Mouse (Mus musculus): ENCODE data around the gene Xab2. TPM values are rescaled to one million over a fixed set of nuclear protein-coding genes. Genes with fewer than 3 reads are reported as not detected.

Xab2 gene
- 10 to 100 TPM; 18.8 to 21.5 TPM for total RNA-seq (2021)

DNA sequence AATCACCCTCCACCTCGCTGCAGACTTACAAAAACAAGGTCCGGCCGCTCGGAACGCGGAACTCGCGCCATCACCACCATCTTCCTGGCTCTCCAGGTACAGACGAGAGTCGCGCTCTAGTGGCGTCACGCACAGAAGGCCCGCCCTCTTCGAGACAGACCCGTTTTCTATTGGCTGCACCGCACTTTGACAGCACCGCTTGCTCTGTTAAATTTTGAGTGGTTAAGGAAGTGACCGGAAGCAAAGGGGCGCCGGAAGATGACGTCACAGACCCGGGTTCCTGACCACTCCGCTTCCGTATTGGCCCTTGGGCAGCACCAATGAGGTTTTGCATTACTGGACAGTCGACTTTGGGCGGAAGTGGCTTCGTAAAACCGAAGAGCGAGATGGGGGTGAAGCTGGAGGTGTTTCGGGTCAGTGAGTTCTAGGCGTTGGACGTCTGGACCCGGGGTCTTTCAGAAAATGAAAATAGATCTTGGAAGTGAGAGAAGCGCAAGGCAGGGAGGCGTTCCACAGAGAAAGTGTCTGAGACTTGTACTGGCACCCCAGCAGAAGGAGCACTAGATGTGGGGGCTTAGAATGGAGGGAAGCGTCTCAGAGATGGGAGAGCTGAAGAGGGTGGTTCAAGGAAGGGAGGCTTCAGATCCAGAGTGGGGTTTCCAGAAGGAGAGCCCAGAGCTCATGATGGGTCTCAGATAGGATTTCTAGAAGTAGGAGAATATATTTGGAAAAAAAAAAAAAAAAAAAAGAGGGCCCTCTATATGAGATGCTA lies at the start of gene Xab2, which contains the start of gene Pet100:
TSS of gene Xab2 (minus strand) at position 118 of the 772 bp plus-strand sequence.
TSS of gene Pet100 (plus strand) at position 350 of the 772 bp plus-strand sequence.
- DNase-seq = peak; percentile 99
- intact Hi-C loops (cut with DNase I) = loop anchor here (1.0 to 10.0 kb wide), 3 partner anchors 55 to 633 kb away; partner anchors contain the start of genes Ctxn1, Snapc2 and Trappc5

DNA sequence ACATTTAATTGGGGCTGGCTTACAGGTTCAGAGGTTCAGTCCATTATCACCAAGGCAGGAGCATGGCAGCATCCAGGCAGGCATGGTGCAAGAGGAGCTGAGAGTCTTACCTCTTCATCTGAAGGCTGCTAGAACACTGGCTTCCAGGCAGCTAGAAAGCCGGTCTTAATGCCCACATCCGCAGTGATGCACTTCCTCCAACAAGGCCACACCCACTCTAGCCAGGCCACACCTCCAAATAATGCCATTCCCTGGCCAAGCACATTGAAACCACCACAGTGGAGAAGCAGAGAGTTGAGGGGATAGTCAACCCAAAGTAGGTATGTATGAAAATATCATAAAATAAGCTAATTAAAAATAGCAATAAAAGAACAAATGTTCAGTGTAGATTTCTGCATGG lies 49.3 kb upstream of the Xab2 start:
- no peak for DNase-seq
- intact Hi-C loops (cut with DNase I) = loop anchor here (5.0 to 10.0 kb wide), 2 partner anchors 208 to 316 kb away; partner anchors contain the start of gene A430078G23Rik

DNA sequence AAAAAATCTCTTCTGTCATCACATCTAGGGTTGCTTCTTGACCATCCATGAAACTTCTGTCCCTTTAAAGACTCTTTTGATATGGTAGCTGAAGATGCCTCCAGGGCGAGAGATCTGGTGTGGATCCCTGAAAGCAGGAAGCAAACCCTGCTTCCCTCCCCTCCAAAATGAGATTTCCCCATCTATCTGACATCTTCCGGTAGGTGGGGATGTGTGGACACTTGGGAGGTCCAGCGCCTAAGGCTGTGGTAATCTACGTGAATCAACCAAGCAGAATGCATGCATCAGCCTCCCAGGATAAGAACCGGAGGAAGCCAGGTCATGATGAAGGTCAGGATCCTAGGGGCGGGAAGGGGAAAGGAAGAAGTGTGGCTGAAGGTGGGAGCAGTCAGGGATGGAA lies 44.4 kb upstream of the Xab2 start, which contains the start of gene Mcemp1:
TSS of gene Mcemp1 (plus strand) at position 248 of the 400 bp plus-strand sequence.
- intact Hi-C loops (cut with DNase I) = no loop called here
- no peak for DNase-seq

DNA sequence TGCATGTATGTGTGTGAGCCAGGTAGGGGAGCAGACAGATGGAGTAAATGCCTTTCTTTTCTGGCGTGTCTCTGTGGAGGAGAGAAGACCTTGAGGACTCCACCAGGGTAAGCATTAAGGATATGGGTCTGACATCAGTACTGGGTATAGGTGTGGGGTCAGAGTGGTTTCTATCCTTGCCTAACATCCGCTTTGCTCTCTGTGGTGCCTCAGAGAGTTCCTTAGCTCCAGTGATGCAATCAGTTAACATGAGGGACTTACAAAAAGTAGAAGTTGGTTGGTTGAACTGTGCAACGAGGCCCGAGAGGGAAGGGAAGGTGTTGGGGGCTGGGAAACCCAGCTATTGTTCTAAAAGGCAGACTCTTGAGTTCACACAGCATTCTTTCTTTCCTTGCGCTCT lies 43.3 kb upstream of the Xab2 start:
- intact Hi-C loops (cut with DNase I) = no loop called here
- DNase-seq = no peak

DNA sequence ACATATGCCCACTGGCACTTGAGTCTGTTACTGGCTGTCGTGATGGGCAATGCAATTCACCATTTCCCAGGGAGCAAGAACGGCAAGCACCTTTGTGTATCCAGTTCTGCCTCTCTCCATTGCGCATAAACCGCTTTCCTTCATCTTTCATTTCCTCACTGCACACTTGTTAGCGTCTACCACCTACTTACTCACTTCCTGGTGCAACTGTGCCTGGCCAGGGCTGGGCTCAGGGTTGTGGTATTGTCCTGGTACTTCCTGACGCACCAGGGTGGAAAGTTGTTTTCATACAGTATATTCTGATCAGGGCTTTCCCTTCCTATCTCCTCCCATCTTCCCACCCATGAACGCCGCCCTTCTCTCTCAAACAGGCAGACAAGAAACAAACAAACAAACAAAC lies 39.8 kb upstream of the Xab2 start:
- no peak for DNase-seq
- intact Hi-C loops (cut with DNase I) = no loop called here

DNA sequence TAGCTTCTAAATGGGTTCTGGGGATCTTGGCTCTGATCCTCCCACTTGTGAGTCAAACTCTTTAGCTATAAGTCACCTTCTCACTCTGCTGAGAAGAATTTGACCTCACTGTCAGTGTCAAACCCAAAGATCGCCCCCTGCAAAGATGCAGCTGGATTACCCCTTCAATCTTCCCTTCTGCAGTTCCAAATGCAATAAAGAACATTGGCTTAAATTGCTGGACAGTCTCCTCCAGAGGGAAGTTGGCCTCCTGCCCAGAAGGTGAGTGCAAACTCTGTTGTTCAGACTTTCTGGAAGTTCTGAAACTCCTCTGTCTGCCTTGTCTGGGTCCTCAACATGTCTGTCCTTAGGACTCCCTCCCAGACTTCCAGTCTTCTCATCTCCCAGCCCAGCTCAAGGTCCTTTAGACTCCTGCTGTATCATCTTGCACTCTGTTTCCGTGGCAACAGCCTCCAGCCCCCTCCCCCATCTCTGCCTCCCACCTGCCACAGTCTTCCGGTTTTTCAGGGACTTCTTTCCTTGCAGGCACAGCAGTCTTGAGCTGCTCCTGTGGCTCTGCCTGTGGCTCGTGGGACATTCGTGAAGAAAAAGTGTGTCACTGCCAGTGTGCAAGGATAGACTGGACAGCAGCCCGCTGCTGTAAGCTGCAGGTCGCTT lies 35.7 kb upstream of the Xab2 start:
- intact Hi-C loops (cut with DNase I) = no loop called here
- DNase-seq = no peak

DNA sequence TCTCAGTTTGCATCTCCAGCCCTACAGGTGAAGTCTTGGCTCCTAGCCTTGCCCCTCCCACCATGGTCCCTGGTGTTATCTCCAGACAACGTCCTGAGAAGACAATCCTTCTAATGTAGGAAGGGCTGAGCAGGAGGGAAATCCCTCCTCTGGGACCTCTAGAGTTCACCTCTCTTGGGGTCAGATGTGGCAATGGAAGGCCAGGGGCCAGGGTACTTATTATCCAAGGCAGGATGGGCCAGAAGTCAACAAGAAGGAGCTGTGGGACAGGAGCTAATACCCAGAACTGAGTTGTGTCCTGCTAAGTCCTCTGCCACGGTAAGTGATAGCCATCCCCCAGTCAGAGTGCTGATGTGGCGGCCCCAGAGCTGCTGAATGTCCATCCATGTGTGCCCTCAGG lies 34.4 kb upstream of the Xab2 start, which contains the start of gene Retn:
TSS of gene Retn (plus strand) at position 245 of the 400 bp plus-strand sequence.
- no peak for DNase-seq
- intact Hi-C loops (cut with DNase I) = no loop called here

DNA sequence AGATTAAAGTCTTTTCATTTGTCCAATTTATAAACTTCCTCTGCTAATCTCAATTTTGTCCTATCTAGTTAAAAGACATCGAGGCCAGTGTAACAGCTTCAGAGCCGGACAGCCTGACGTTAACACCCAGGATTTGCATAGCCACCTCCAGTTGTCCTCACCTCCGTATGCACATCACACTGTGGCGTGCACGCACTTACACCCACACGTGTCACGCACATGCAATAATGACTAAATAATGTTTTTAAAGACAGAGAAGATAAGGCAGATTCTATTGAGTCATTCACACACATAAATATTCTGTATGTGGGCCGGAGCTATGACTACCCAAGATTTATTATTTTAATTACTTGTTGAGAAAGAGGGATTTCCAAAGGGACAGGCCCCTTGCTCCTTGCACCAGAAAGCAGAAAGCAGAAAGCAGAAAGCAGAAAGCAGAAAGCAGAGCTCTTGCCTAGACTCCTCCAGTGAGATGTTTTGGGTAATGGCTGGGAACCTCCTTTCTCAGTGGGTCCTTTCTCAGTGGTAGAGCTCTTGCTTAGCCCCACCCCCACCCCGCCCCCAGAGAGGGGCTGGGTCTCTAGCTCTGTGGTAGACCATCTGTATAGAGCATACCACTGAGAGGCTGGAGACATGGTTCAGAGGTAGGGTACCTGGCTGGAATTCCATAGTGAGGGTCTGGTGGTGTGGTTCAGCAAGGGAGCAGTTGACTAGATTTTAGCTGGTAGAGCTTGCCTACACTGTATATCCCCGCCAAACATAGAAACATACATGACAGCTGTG lies 33.8 kb upstream of the Xab2 start:
- intact Hi-C loops (cut with DNase I) = no loop called here
- no peak for DNase-seq

DNA sequence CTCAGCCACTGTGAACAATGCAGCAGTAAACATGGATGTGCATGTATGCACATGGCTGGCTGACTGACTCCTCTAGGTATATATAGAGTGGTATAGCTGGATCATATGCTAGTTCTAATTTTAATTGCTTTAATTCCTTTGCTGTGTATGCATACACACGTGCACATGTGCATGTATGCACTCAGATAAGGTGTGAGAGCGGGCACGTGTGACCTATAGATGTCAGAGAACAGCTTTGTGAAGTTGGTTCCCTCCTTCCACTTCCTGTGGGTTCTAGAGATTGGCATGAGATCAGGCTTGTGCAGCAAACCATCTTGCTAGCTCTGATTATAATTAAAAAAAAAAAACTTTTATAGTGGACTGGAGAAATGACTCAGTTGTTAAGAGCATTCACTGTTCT lies 31.7 kb upstream of the Xab2 start:
- no peak for DNase-seq
- intact Hi-C loops (cut with DNase I) = no loop called here

DNA sequence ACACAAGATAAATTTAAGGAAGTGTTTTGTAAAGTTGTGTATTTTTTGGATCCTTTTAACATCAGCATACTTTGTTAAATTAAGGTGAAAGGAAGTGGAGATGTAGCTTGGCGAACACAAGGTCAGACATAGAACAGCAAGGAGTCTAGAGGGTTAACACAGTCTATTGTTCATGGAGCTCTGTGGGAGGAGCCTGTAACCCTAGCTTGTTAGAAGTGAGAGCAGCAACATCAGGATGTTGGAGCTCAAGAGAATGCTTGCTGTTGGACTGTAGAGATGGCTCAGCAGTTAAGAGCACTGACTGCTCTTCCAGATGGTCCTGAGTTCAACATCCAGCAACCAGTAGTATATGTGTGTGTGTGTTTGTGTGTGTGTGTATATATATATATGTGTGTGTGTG lies 27.9 kb upstream of the Xab2 start:
- intact Hi-C loops (cut with DNase I) = no loop called here
- DNase-seq = no peak

DNA sequence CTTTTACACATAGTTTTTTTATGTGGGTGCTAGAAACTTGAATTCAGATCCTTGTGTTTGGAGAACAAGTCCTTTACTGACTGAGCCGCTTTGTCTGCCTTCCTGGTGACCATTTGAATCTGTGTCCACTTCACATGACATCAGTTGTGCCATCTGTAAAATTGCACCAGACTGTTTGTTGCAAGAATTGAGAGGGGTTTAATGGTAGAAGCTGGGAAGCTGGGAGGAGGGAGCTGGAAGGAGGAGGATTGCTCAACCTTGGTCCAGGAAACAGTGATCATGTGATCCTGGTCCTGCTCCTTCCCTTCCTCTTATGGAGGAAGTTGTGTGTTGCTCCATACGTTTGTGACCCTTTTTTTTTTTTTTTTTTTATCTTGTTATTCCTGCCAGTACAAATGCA lies 27.2 kb upstream of the Xab2 start:
- intact Hi-C loops (cut with DNase I) = no loop called here
- DNase-seq = no peak

DNA sequence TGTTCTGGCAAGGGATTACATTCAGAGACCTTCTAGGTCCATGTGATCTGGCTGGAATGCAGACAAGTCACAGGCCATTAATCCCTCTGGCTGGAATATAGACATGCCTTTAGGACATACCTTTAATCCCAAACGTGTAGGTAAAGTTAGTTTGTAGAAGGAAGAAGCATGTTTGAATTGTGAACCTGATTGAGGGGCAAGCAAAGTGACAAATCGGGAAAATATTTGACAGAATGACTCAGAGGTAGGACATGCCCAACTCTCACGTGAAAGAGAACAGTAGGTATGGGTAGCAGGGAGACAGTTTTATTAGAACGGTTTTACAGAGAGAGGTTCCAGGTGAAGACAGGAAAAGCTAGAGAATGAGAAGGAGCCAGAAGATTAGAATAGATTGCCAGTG lies 26.4 kb upstream of the Xab2 start:
- no peak for DNase-seq
- intact Hi-C loops (cut with DNase I) = no loop called here

DNA sequence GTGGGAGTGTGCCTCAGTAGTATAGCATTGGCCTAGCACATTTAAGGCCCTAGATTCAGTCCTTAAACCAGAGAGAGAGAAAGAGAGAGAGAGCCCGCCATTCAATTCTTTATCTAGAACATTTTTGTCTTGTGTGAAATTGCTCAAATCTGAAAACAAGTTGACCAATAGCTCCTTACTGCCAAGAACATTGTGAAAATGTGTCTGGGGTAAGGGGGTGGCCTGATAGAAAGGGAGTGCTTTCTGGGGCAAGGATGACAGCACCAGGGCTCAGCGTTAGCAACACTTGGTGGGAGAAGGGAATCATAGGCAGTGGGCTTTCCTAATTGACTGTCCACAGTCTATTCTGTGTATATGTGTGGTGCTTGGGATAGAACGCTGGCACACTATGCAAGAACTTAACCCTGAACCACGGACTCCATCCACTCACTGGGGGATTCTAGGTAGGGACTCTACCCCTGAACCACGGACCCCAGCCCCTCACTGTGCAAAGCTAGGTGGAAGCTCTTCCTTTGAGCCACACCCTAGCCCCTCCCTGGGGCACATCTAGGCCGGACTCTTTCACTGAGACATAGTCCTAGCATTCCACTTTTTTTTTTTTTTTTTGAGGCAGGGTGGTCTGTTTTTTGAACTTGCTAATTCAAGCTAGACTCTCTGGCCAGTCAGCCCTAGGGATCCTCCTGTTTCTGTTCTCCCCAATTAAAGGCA lies 25.9 kb upstream of the Xab2 start:
- DNase-seq = no peak
- intact Hi-C loops (cut with DNase I) = no loop called here

DNA sequence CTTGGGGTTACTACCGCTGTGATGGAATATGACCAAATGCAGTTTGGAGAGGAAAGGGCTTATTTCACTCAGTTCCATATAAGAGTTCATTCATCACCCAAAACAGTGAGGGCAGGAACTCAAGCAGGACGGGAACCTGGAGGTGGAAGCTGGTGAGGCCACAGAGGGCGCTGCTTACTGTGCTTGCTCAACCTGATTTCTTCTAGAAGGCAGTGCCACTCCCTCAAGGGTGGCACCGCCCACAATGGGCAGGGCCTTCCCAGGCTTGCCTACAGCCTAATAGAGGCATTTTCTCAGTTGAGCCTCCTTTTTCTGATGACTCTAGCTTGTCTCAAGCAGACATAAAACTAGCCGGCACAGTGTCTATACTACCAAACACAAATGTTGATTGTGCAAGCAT lies 24.7 kb upstream of the Xab2 start:
- intact Hi-C loops (cut with DNase I) = no loop called here
- DNase-seq = peak; percentile 20 to 32

DNA sequence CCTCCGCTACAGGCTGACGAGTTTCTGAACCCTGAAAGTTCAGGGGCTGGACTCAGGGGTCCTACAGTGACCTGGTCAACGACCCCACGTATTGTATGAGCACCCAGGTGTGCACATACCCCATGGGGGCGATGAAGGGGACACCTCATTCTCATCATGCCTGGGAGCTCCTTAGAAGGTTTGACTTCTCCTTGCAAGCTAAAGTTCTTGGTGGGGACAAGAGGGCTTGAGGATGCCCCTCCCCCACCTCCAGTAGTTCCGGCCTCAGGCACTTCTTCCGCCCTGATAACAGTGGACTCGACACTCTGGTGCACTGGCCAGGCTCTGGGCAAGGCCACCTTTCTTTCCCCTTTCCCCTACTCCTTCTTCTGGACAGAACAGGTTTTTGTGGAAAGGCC lies 10.4 kb upstream of the Xab2 start:
- DNase-seq = no peak
- intact Hi-C loops (cut with DNase I) = no loop called here

DNA sequence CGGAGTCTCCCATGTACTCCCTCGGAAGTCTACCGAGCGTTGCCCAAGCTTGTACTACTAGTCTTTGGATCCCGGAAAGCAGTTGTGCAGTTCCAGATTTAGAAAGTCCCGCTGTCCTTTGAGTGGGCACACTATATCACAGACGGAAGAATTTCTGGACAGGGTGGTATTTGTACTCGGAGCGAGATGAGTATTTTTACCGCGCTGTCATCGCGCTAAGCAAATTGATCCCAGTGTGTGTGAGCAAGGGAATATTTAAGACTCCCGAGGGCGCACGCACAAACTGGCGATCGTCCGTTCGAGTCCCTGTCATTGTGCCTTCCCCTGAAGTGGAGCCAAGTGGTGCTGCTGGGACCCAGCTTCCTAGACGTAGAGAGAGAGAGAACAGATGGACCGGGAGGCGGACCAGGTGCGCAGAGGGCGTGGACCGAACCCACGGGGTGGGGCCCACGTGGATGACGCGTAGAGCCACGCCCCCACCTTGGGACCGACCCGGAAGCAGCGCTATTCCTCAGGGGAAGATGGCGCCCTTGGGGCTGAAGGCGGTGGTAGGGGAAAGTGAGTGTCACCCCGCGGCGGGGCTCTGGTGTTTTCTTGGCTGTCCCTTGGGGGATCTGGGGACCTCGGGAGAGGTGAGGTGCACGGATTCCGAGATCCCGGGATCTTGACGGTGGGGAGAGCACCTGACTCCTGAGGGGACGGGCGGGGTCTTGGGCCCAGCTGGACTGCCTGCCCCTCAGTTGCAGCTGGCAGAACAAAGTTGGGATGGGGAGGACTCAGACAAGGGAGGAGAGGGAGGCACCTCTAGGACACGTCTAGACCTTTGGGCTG lies 9.7 kb upstream of the Xab2 start, which contains the start of gene Stxbp2:
TSS of gene Stxbp2 (plus strand) at position 309 of the 831 bp plus-strand sequence.
- DNase-seq = peak; percentile 44 to 60
- intact Hi-C loops (cut with DNase I) = no loop called here

DNA sequence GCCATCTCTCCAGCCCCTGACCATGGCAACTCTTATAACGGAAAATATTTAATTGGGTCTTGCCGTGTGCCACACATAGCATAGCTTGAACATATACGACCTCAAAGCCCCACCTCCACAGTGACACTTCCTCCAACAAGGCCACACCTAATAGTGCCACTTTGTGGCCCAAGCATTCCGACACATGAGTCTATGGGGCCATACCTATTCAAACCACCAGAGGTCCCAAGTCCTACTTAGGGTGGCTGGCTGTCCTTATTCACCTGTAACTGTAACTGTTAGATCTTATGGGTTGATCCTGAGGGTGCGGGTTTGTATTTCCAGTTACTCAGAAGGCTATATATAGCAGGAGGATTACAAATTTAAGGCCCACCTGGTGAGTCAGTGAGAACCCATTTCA lies 6.9 kb upstream of the Xab2 start:
- intact Hi-C loops (cut with DNase I) = loop anchor here (2.0 to 10.0 kb wide), 2 partner anchors 45 to 627 kb away; partner anchors contain the start of genes Ctxn1, Fcor and Snapc2
- DNase-seq = peak; percentile 24 to 36

DNA sequence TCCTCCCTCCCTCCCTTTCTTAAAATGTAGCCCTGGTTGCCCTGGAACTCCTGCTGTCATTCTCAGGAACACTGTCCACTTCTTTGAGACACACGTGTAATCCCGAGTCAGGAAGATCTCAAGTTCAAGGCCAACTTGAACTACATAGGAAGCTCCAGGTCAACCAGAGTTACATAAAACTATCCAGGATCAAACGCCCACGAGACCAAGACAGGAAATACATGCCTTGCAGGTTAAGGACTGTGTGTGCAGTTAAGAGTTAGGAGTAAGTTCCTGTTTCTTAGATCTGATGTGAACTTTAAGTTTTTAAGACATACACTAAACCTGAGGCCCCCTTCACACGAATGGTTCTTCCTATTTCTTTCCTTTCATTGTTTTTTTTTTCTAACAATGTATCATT lies 5.9 kb upstream of the Xab2 start:
- intact Hi-C loops (cut with DNase I) = loop anchor here (10.0 kb wide), 1 partner anchor 628 kb away; the partner anchor contains the start of genes Ctxn1 and Snapc2
- DNase-seq = no peak

DNA sequence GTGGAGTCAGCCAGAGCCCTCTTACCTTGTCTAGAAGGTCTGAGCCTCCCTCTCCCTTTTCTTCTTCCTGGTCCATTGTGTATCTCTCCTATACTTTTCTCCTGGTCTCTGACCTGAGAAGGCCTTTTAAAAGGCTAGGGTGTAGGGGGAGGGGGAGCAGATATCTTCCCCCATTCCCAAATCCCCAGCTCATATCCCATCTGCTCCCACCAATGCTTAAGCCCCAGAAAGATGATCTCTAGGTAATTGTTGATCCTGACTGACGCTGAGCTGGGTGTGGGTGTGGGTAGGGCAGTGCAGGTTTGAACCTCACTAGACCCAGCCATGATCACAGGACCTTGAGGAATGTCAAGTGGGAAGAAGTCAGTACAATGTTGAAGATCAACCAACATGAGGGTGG lies 4.3 kb upstream of the Xab2 start, which contains the start of gene Pcp2:
TSS of gene Pcp2 (minus strand) at position 101 of the 400 bp plus-strand sequence.
- intact Hi-C loops (cut with DNase I) = loop anchor here (10.0 kb wide), 1 partner anchor 629 kb away; the partner anchor contains the start of genes Ctxn1 and Snapc2
- no peak for DNase-seq
